ENCODE assay signal across 10 mouse cellular contexts in genomic region chr7:27675222-27675612, GRCm38 (mm10). TPM values are rescaled to one million over a fixed set of nuclear protein-coding genes. Genes with fewer than 3 reads are reported as not detected.
DNase-seq lines count a peak whose midpoint lies in the region; ATAC-seq lines count a peak whose summit lies in the region.
"Had no signal": no experiment of that assay in that cellular context is flagged by ENCODE, and none has a peak within 500 bp of the region (broad histone marks: within the 10 kb centered on the region; RNA-seq: fewer than 3 reads in every experiment).

No protein-coding gene starts in this region.

- peaks cover 9% of the 10 kb centered on the region for H3K27me3 ChIP-seq in megakaryocyte, embryonic 14.5 days (replicated peaks)
- H3K27me3 ChIP-seq in limb, embryonic 12.5 days: no peaks in the 10 kb centered on the region
- H3K27me3 ChIP-seq in neural tube, embryonic 15.5 days (replicated peaks): no peaks in the 10 kb centered on the region

- no peak overlapping the region for H3K27ac ChIP-seq in limb, embryonic 12.5 days
- H3K27ac ChIP-seq in neural tube, embryonic 15.5 days (replicated peaks): peak overlapping the region; percentile 95

- no peaks in the 10 kb centered on the region for H3K9me3 ChIP-seq in megakaryocyte, embryonic 14.5 days
- H3K9me3 ChIP-seq in limb, embryonic 12.5 days: no peaks in the 10 kb centered on the region
- no peaks in the 10 kb centered on the region for H3K9me3 ChIP-seq in neural tube, embryonic 15.5 days (replicated peaks)

- peak overlapping the region; percentile 100 for H3K4me2 ChIP-seq in limb, embryonic 12.5 days
- peak overlapping the region; percentile 89 for H3K4me2 ChIP-seq in neural tube, embryonic 15.5 days

- peaks cover 30% of the 10 kb centered on the region for H3K4me1 ChIP-seq in megakaryocyte, embryonic 14.5 days
- peaks cover 22% of the 10 kb centered on the region for H3K4me1 ChIP-seq in limb, embryonic 12.5 days (replicated peaks)
- peaks cover 38% of the 10 kb centered on the region for H3K4me1 ChIP-seq in neural tube, embryonic 15.5 days

- peaks cover 7% of the 10 kb centered on the region for H3K36me3 ChIP-seq in megakaryocyte, embryonic 14.5 days (replicated peaks; ENCODE audit: low read length)
- H3K36me3 ChIP-seq in limb, embryonic 12.5 days: peaks cover 16% of the 10 kb centered on the region; the same call in 1 of the 2 replicates
- peaks cover 11% of the 10 kb centered on the region for H3K36me3 ChIP-seq in neural tube, embryonic 15.5 days

- WGBS in limb, embryonic 12.5 days: 39% methylated on average over 14 of the region's 14 CpGs
- 35% methylated on average over 14 of the region's 14 CpGs for WGBS in neural tube, embryonic 15.5 days

- H3K9ac ChIP-seq in limb, embryonic 12.5 days (replicated peaks): no peak overlapping the region; the same call in 1 of the 2 replicates
- peak overlapping the region; percentile 82; the same call in 1 of the 2 replicates for H3K9ac ChIP-seq in neural tube, embryonic 15.5 days (replicated peaks)

- ATAC-seq in megakaryocyte, adult 5-6 weeks (ENCODE audit: poor library complexity, severe bottlenecking): no peak
- no peak for ATAC-seq in limb, embryonic 12.5 days (ENCODE audit: insufficient number of reproducible peaks, insufficient read depth, low FRiP score, low TSS enrichment, low read depth)
- ATAC-seq in neural tube, embryonic 15.5 days (ENCODE audit: low FRiP score): peak; percentile 5; the same call in 1 of the 2 replicates

- peak overlapping the region; percentile 94 for H3K4me3 ChIP-seq in megakaryocyte, embryonic 14.5 days (replicated peaks)
- H3K4me3 ChIP-seq in limb, embryonic 12.5 days (replicated peaks): peak overlapping the region; percentile 96
- H3K4me3 ChIP-seq in neural tube, embryonic 15.5 days (replicated peaks): peak overlapping the region; percentile 80

- peak; percentile 55 for DNase-seq in cerebellum, adult 9-11 months
- no peak for DNase-seq in cerebellum, adult 8-10 months
- no peak for DNase-seq in ovary, adult 18-20 months (ENCODE audit: low spot score)
- DNase-seq in spleen, postnatal 4 days (ENCODE audit: low spot score in 2 of 2): no peak

RNA-seq across cellular contexts. Expression of gene Map3k10, which starts 0.8 kb away (rescaled TPM):
- 22.4 and 38.4 TPM in 2 replicates for polyA plus RNA-seq in megakaryocyte, embryonic 14.5 days (2012; ENCODE audit: insufficient read depth, low replicate concordance)
- total RNA-seq in megakaryocyte, adult 5-6 weeks (2015): 1.7 and 2.4 TPM in 2 replicates
- 2.3 and 4.3 TPM in 2 replicates for total RNA-seq in megakaryocyte, adult 5-6 weeks (2017)
- 16.6 and 18.6 TPM in 2 replicates for polyA plus RNA-seq in limb, embryonic 12.5 days (2016; fragmentation: Nextera tagmentation; extraction: Ambion mirVana)
- 15.3 and 21.0 TPM in 2 replicates for polyA plus RNA-seq in neural tube, embryonic 15.5 days (2015; fragmentation: Nextera tagmentation; extraction: Ambion mirVana)

RNA-seq across cellular contexts. Expression of gene Zfp607b, which starts 13.9 kb away (rescaled TPM):
- 0.03 TPM in 1 of 2 replicates, not detected in the other for polyA plus RNA-seq in megakaryocyte, embryonic 14.5 days (2012; ENCODE audit: insufficient read depth, low replicate concordance)
- total RNA-seq in megakaryocyte, adult 5-6 weeks (2015): 0.46 and 1.4 TPM in 2 replicates
- 0.41 and 1.6 TPM in 2 replicates for total RNA-seq in megakaryocyte, adult 5-6 weeks (2017)
- polyA plus RNA-seq in limb, embryonic 12.5 days (2016; fragmentation: Nextera tagmentation; extraction: Ambion mirVana): 3.7 and 3.8 TPM in 2 replicates
- 10.1 and 10.7 TPM in 2 replicates for polyA plus RNA-seq in neural tube, embryonic 15.5 days (2015; fragmentation: Nextera tagmentation; extraction: Ambion mirVana)

RNA-seq across cellular contexts. Expression of gene Ttc9b, which starts 21.5 kb away (rescaled TPM):
- polyA plus RNA-seq in megakaryocyte, embryonic 14.5 days (2012; ENCODE audit: insufficient read depth, low replicate concordance): not detected in 2 replicates
- total RNA-seq in megakaryocyte, adult 5-6 weeks (2015): not detected in 2 replicates
- total RNA-seq in megakaryocyte, adult 5-6 weeks (2017): not detected in 2 replicates
- polyA plus RNA-seq in limb, embryonic 12.5 days (2016; fragmentation: Nextera tagmentation; extraction: Ambion mirVana): 0.20 TPM in 1 of 2 replicates, not detected in the other
- polyA plus RNA-seq in neural tube, embryonic 15.5 days (2015; fragmentation: Nextera tagmentation; extraction: Ambion mirVana): 78.0 and 99.5 TPM in 2 replicates
- total RNA-seq: adrenal gland, adult 8-10 months; liver, adult 2 months had no signal
- polyA plus RNA-seq: liver, adult 2 months had no signal

RNA-seq across cellular contexts. Expression of gene Zfp60, which starts 56.0 kb away (rescaled TPM):
- polyA plus RNA-seq in megakaryocyte, embryonic 14.5 days (2012; ENCODE audit: insufficient read depth, low replicate concordance): not detected in 2 replicates
- total RNA-seq in megakaryocyte, adult 5-6 weeks (2015): 4.6 and 5.1 TPM in 2 replicates
- total RNA-seq in megakaryocyte, adult 5-6 weeks (2017): 3.3 and 4.3 TPM in 2 replicates
- 48.0 and 50.2 TPM in 2 replicates for polyA plus RNA-seq in limb, embryonic 12.5 days (2016; fragmentation: Nextera tagmentation; extraction: Ambion mirVana)
- 81.5 and 89.4 TPM in 2 replicates for polyA plus RNA-seq in neural tube, embryonic 15.5 days (2015; fragmentation: Nextera tagmentation; extraction: Ambion mirVana)

Comparison
In these comparisons a context has a peak if more than half of its experiments do, and no peak if none do; other contexts are left out.
1. RNA of gene Ttc9b, which starts 21.5 kb away (polyA plus RNA-seq): 78.0 to 99.5 TPM in neural tube, embryonic 15.5 days; 0.20 TPM in limb, embryonic 12.5 days and not detected in megakaryocyte, embryonic 14.5 days; every median in the first group is over 10 times any median in the second.
2. Peak in every context shown above with its lines, with median percentiles within 50 percentile points of each other: H3K4me3 ChIP-seq.